Mouse (Mus musculus): ENCODE measurements around the gene Syvn1. TPM values are rescaled to one million over a fixed set of nuclear protein-coding genes. Genes with fewer than 3 reads are reported as not detected.

Syvn1 gene
- total and polyA plus RNA-seq, 2 experiments: 7.6 to 64.7 TPM

DNA sequence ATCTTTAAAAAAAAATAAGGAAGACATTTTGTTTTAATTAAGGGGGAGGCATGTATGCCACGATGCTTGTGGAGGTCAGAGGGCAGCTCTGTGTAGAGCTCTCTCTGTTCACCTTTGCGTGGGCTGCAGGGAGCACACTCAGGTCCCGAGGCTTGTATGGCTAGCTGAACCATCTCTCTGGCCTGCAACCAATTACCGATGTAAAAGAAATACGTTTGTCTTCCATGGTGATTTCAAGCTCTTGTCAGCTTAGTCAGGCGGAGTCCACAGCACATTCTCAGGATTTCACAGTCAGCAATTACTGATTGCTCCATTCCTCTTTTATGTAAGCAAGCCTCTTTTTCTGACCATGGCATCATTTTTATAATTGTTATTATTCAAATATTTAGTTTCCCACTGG lies 54.8 kb downstream of the Syvn1 start:
- no peak for DNase-seq (ENCODE audit: extremely low read depth, low read depth, low spot score)
- 63% methylated on average over 6 of the region's 6 CpGs for WGBS
- Histone ChIP-seq H3K27ac (replicated peaks; ENCODE audit: insufficient read depth, low read depth, low read length) (no peak overlapping the region), H3K4me1 (ENCODE audit: control insufficient read depth, insufficient read depth, low read length) (no peaks in the 10 kb centered on the region), H3K4me3 (ENCODE audit: insufficient read depth, low read depth, low read length) (no peak overlapping the region), H3K36me3 (ENCODE audit: control insufficient read depth, insufficient read depth, low read length) (no peaks in the 10 kb centered on the region), H3K9ac (ENCODE audit: low read depth, low read length) (no peak overlapping the region), H3K27me3 (ENCODE audit: control insufficient read depth, insufficient read depth, low read length) (no peaks in the 10 kb centered on the region), H3K79me2 (ENCODE audit: control insufficient read depth, insufficient read depth, low read length) (no peaks in the 10 kb centered on the region)
- TF ChIP-seq CTCF (IDR thresholded peaks at IDR 0.05; ENCODE audit: low read depth, low read length) (no peak), POLR2A (IDR thresholded peaks at IDR 0.05; ENCODE audit: extremely low read depth, insufficient read depth, low read length) (no peak)

- H3K27me3 ChIP-seq (ENCODE audit: control insufficient read depth, insufficient read depth, low read length): peaks cover 2% of the 10 kb centered on the region; the same call in 1 of the 2 replicates
- no peak overlapping the region for H3K9ac ChIP-seq (ENCODE audit: low read depth, low read length)
- TF ChIP-seq POLR2A (IDR thresholded peaks at IDR 0.05; ENCODE audit: extremely low read depth, insufficient read depth, low read length): no peak
- no peak for TF ChIP-seq CTCF (IDR thresholded peaks at IDR 0.05; ENCODE audit: low read depth, low read length)
- no peaks in the 10 kb centered on the region for H3K4me1 ChIP-seq (ENCODE audit: control insufficient read depth, insufficient read depth, low read length)
- H3K4me3 ChIP-seq (ENCODE audit: insufficient read depth, low read depth, low read length): no peak overlapping the region
- no peaks in the 10 kb centered on the region for H3K36me3 ChIP-seq (ENCODE audit: control insufficient read depth, insufficient read depth, low read length)
- H3K79me2 ChIP-seq (ENCODE audit: control insufficient read depth, insufficient read depth, low read length): no peaks in the 10 kb centered on the region
- no peak overlapping the region for H3K27ac ChIP-seq (replicated peaks; ENCODE audit: insufficient read depth, low read depth, low read length)
- DNase-seq (ENCODE audit: extremely low read depth, low read depth, low spot score): no peak
- 69% methylated on average over 6 of the region's 6 CpGs for WGBS
Observed at GRCm38 (mm10) chr19:6102169-6102853, 55.9 kb downstream of the Syvn1 start.

Other genes with a start within 250 kb of the Syvn1 start
- 5.2 and 5.9 TPM in 2 replicates for gene Frmd8, start 171.3 kb upstream of the Syvn1 start, total RNA-seq (2014; rRNA removed)
- 10.3 and 14.2 TPM in 2 replicates for gene Frmd8, start 171.3 kb upstream of the Syvn1 start, polyA plus RNA-seq (2012; rRNA removed)
- 8.6 and 13.0 TPM in 2 replicates for gene Slc25a45, start 168.8 kb upstream of the Syvn1 start, total RNA-seq (2014; rRNA removed)
- gene Slc25a45, start 168.8 kb upstream of the Syvn1 start, polyA plus RNA-seq (2012; rRNA removed): 52.8 and 57.7 TPM in 2 replicates
- gene Tigd3, start 152.4 kb upstream of the Syvn1 start, total RNA-seq (2014; rRNA removed): 0.18 and 0.27 TPM in 2 replicates
- gene Tigd3, start 152.4 kb upstream of the Syvn1 start, polyA plus RNA-seq (2012; rRNA removed): 0.16 and 0.24 TPM in 2 replicates
- gene Dpf2, start 133.6 kb upstream of the Syvn1 start, total RNA-seq (2014; rRNA removed): 10.3 and 10.7 TPM in 2 replicates
- gene Dpf2, start 133.6 kb upstream of the Syvn1 start, polyA plus RNA-seq (2012; rRNA removed): 28.8 and 40.0 TPM in 2 replicates
- 1.7 and 2.1 TPM in 2 replicates for gene Cdc42ep2, start 121.8 kb upstream of the Syvn1 start, total RNA-seq (2014; rRNA removed)
- gene Cdc42ep2, start 121.8 kb upstream of the Syvn1 start, polyA plus RNA-seq (2012; rRNA removed): 2.1 and 2.4 TPM in 2 replicates
- 6.7 and 8.3 TPM in 2 replicates for gene Pola2, start 82.4 kb upstream of the Syvn1 start, total RNA-seq (2014; rRNA removed)
- gene Pola2, start 82.4 kb upstream of the Syvn1 start, polyA plus RNA-seq (2012; rRNA removed): 10.5 and 14.3 TPM in 2 replicates
- not detected in 2 replicates for gene Slc22a20, start 60.4 kb upstream of the Syvn1 start, total RNA-seq (2014; rRNA removed)
- not detected in 2 replicates for gene Slc22a20, start 60.4 kb upstream of the Syvn1 start, polyA plus RNA-seq (2012; rRNA removed)
- 8.0 and 9.9 TPM in 2 replicates for gene Capn1, start 30.7 kb upstream of the Syvn1 start, total RNA-seq (2014; rRNA removed)
- gene Capn1, start 30.7 kb upstream of the Syvn1 start, polyA plus RNA-seq (2012; rRNA removed): 10.6 and 12.7 TPM in 2 replicates
- 27.1 and 27.2 TPM in 2 replicates for gene Mrpl49, start 11.2 kb downstream of the Syvn1 start, total RNA-seq (2014; rRNA removed)
- gene Mrpl49, start 11.2 kb downstream of the Syvn1 start, polyA plus RNA-seq (2012; rRNA removed): 13.6 and 16.8 TPM in 2 replicates
- gene Fau, start 11.3 kb downstream of the Syvn1 start, total RNA-seq (2014; rRNA removed): 455 and 560 TPM in 2 replicates
- 715 and 820 TPM in 2 replicates for gene Fau, start 11.3 kb downstream of the Syvn1 start, polyA plus RNA-seq (2012; rRNA removed)
- gene Znhit2, start 14.6 kb downstream of the Syvn1 start, total RNA-seq (2014; rRNA removed): 10.9 and 12.6 TPM in 2 replicates
- 52.6 and 52.7 TPM in 2 replicates for gene Znhit2, start 14.6 kb downstream of the Syvn1 start, polyA plus RNA-seq (2012; rRNA removed)
- 185 and 210 TPM in 2 replicates for gene Tm7sf2, start 21.8 kb downstream of the Syvn1 start, total RNA-seq (2014; rRNA removed)
- 433 and 503 TPM in 2 replicates for gene Tm7sf2, start 21.8 kb downstream of the Syvn1 start, polyA plus RNA-seq (2012; rRNA removed)
- gene Vps51, start 30.7 kb downstream of the Syvn1 start, total RNA-seq (2014; rRNA removed): 16.0 and 19.8 TPM in 2 replicates
- gene Vps51, start 30.7 kb downstream of the Syvn1 start, polyA plus RNA-seq (2012; rRNA removed): 30.4 and 36.3 TPM in 2 replicates
- gene Tmem262, start 33.5 kb downstream of the Syvn1 start, total RNA-seq (2014; rRNA removed): not detected in 2 replicates
- gene Tmem262, start 33.5 kb downstream of the Syvn1 start, polyA plus RNA-seq (2012; rRNA removed): not detected in 2 replicates
- 0.34 and 0.46 TPM in 2 replicates for gene Gm28374, start 35.7 kb downstream of the Syvn1 start, total RNA-seq (2014; rRNA removed)
- gene Gm28374, start 35.7 kb downstream of the Syvn1 start, polyA plus RNA-seq (2012; rRNA removed): 0.20 TPM in 1 of 2 replicates, not detected in the other
- 7.9 and 11.0 TPM in 2 replicates for gene Zfpl1, start 38.4 kb downstream of the Syvn1 start, total RNA-seq (2014; rRNA removed)
- gene Zfpl1, start 38.4 kb downstream of the Syvn1 start, polyA plus RNA-seq (2012; rRNA removed): 45.1 and 49.1 TPM in 2 replicates
- 0.28 and 0.47 TPM in 2 replicates for gene Cdca5, start 38.4 kb downstream of the Syvn1 start, total RNA-seq (2014; rRNA removed)
- 0.18 and 0.20 TPM in 2 replicates for gene Cdca5, start 38.4 kb downstream of the Syvn1 start, polyA plus RNA-seq (2012; rRNA removed)
- not detected in 2 replicates for gene AC131692.1, start 47.8 kb downstream of the Syvn1 start, total RNA-seq (2014; rRNA removed)
- not detected in 2 replicates for gene AC131692.1, start 47.8 kb downstream of the Syvn1 start, polyA plus RNA-seq (2012; rRNA removed)
- not detected in 2 replicates for gene Naaladl1, start 59.2 kb downstream of the Syvn1 start, total RNA-seq (2014; rRNA removed)
- gene Naaladl1, start 59.2 kb downstream of the Syvn1 start, polyA plus RNA-seq (2012; rRNA removed): not detected in 2 replicates
- gene Sac3d1, start 72.1 kb downstream of the Syvn1 start, total RNA-seq (2014; rRNA removed): 4.0 and 4.9 TPM in 2 replicates
- gene Sac3d1, start 72.1 kb downstream of the Syvn1 start, polyA plus RNA-seq (2012; rRNA removed): 19.4 and 22.0 TPM in 2 replicates
- 7.2 and 10.5 TPM in 2 replicates for gene Snx15, start 81.7 kb downstream of the Syvn1 start, total RNA-seq (2014; rRNA removed)
- 19.1 and 20.5 TPM in 2 replicates for gene Snx15, start 81.7 kb downstream of the Syvn1 start, polyA plus RNA-seq (2012; rRNA removed)
- gene Batf2, start 94.4 kb downstream of the Syvn1 start, total RNA-seq (2014; rRNA removed): 0.74 and 1.6 TPM in 2 replicates
- 1.1 and 2.4 TPM in 2 replicates for gene Batf2, start 94.4 kb downstream of the Syvn1 start, polyA plus RNA-seq (2012; rRNA removed)
- gene Arl2, start 95.0 kb downstream of the Syvn1 start, total RNA-seq (2014; rRNA removed): 2.5 and 3.0 TPM in 2 replicates
- 13.9 and 16.3 TPM in 2 replicates for gene Arl2, start 95.0 kb downstream of the Syvn1 start, polyA plus RNA-seq (2012; rRNA removed)
- not detected in 2 replicates for gene Majin, start 137.8 kb downstream of the Syvn1 start, total RNA-seq (2014; rRNA removed)
- 0.14 TPM in 1 of 2 replicates, not detected in the other for gene Majin, start 137.8 kb downstream of the Syvn1 start, polyA plus RNA-seq (2012; rRNA removed)
- 0.27 and 0.28 TPM in 2 replicates for gene Gpha2, start 179.8 kb downstream of the Syvn1 start, total RNA-seq (2014; rRNA removed)
- not detected in 2 replicates for gene Gpha2, start 179.8 kb downstream of the Syvn1 start, polyA plus RNA-seq (2012; rRNA removed)
- 3.2 and 3.3 TPM in 2 replicates for gene Ppp2r5b, start 189.3 kb downstream of the Syvn1 start, total RNA-seq (2014; rRNA removed)
- 12.5 and 14.5 TPM in 2 replicates for gene Ppp2r5b, start 189.3 kb downstream of the Syvn1 start, polyA plus RNA-seq (2012; rRNA removed)
- gene Atg2a, start 195.1 kb downstream of the Syvn1 start, total RNA-seq (2014; rRNA removed): 9.1 and 16.0 TPM in 2 replicates
- gene Atg2a, start 195.1 kb downstream of the Syvn1 start, polyA plus RNA-seq (2012; rRNA removed): 26.8 and 32.3 TPM in 2 replicates
- gene Ehd1, start 230.1 kb downstream of the Syvn1 start, total RNA-seq (2014; rRNA removed): 25.3 and 29.7 TPM in 2 replicates
- 140 and 154 TPM in 2 replicates for gene Ehd1, start 230.1 kb downstream of the Syvn1 start, polyA plus RNA-seq (2012; rRNA removed)

All from liver, adult 2 months (tissue).